Mouse (Mus musculus): ENCODE data around the gene AL732309.1.

The AL732309.1 gene

DNA sequence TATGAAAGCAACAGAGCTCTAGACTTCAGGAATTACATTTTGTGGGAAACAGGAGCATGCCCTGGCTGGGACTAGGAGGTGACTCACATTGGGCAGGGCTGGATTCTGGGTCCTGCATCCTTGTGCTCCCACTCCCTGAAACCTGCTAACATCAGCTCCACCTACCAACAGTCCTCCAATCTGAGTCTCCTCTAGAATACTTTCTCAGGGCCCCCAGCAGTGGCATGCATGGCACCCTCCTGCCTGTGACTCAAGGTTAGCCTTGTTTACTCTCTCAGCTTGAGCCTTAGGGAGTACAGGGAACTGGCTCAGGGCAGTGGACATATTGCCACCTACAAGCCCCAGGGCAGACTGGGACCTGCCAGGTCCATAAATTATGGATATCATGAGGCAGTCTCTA is 8.6 kb downstream of the AL732309.1 start:
- DNase-seq (ENCODE audit: low spot score), result no peak

DNA sequence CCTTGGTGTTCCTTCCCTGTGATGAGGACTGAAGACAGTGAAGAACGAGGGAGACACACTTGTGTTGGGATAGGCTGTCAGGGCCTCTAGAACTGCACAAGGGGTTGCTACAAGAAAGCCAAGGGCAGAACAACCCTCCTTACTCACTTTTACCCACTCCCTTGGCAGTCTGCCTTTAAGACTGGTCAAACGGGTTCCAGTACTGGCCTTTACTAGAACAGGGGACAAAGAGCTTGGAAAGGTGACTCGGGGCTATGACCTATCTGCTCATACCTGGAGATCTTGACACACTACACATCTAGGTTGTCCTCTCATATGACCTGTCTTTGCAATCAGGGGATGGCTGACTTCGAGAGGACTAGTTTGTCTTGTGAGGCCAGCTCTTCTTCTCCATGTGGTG is 9.1 kb downstream of the AL732309.1 start:
- DNase-seq (ENCODE audit: low spot score), result no peak

DNA sequence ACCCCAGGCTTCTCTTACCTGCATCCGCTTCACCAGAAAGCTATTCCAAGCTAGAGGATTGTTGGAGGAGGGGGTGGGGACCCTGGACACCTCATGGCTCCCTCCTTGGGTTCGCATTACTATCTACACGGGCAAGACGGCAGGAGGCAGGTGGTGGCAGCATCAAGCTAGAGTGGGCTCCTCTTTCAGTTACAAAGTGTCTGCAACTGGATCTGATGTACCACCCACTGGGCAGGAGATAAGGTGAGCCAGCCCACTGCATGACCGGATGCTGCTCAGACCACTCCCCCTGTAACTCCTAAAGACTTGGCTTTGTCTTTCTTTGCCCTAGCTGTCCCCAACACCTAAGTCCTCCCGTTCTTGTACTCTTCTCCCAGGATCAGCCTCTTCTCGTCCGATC is 10.0 kb downstream of the AL732309.1 start, which contains the start of gene Rnf224:
Gene Rnf224 (minus strand): TSS at position 174 of the 400 bp plus-strand sequence.
- no peak for DNase-seq (ENCODE audit: low spot score)

DNA sequence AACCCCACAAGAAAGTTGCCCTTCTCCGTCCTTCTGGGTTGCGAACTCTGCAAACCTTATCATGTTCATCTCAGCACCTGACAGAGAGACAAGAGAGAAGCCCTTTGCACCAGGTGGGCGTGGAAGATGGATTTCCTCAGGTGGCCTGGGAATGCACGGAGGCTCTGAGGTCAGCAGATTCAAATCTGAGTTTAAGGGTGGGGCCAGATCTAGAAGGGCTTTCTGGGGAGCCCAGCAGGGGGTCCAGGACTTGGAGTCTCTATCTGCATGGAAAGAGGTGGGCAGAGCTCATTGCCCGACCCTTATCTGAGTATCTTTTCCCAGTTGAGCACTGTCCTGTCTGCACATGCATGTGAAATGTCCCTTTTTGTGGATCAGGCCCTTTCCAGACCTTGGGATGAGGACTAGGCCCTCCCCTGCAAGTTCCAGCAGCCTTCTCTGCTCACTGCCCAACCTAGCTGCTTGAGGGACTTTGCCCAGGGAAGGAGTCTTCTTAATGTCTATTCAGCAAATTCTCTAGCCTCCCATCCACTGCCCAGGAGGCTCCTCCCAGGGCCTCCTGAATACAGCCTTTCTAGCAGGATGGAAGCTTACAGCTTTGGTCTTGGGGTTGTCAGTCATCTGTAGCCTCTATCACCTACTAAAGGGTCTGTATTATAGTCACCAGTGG is 12.0 kb downstream of the AL732309.1 start:
- no peak for DNase-seq (ENCODE audit: low spot score)

DNA sequence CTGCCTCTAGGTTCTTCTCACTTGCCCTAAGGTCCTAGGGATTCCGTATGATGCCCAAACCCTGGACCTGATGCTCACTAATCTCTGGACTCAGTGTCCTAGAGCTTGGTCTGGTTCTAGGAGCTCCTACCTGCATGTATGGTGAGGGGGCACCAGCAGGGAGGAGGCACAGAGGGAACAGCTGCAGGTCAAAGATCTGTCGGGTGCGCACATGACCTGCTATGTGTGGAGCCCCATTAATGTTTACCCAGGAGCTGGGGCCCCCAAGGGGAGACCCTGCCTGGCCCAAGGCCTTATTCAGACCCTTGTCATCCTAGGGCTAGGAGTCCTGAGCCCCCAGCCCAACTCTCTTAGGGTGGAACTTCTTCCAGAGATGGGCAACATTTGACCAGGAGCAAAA is 12.6 kb downstream of the AL732309.1 start, which contains the start of gene Slc34a3:
Gene Slc34a3 (minus strand): TSS at position 315 of the 400 bp plus-strand sequence.
- no peak for DNase-seq (ENCODE audit: low spot score)

DNA sequence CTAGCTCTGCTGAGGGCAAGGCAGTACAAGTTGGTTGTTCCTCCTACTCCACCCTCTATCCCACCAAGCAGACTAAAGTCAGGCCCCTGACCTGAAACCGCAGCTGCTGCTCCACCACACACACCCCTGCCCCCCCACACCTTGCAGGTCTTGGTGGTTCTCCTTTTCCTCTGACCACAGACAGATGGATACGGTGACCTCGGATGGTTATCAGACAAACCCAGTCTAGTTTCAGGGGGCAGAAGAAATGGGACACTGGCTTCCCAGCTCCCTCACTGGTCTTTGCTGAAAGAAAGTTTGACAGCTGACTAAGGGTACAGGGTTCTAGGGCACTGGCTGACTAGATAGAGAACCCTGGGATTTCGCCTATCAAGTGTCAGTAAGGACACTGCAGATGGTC is 13.2 kb downstream of the AL732309.1 start:
- DNase-seq (ENCODE audit: low spot score), result no peak

DNA sequence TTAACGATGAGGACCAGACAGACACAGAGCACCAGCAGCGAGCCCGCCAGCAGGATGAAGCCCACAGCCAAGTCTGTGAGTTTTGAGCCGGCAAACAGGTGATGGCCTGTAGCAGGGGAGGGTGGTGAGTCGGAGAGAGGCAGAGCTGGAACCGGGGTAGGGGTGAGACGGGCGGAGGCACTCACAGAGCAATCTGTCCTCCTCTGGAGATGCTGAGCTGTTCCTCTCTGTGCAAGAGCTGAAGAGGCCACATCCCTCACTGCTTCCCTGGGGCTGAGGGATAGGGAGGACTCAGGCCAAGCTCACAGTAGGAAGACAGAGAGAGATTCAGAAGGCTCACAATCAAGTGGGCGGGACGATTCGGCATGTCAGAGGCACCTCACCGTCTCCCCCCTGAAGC is 15.6 kb downstream of the AL732309.1 start:
- DNase-seq (ENCODE audit: low spot score), result no peak

DNA sequence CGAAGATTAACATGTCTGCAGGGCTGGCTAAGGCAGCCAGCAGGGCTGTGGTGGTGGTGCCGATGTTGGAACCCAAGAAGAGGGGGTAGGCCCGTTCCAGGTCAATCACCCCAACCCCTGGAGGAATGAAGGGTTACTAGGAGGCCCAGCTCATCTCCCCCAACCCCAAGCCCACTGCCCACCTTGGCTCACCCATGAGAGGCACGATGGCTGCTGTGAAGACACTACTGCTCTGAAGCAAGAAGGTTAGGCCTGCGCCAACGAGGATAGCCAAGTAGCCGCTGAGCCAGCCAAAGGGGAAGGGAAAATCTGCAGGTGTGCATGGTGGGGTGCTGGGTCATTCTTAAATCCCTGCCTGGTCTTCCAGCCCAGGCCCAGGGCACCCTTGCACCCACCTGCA is 16.1 kb downstream of the AL732309.1 start:
- no peak for DNase-seq (ENCODE audit: low spot score)

DNA sequence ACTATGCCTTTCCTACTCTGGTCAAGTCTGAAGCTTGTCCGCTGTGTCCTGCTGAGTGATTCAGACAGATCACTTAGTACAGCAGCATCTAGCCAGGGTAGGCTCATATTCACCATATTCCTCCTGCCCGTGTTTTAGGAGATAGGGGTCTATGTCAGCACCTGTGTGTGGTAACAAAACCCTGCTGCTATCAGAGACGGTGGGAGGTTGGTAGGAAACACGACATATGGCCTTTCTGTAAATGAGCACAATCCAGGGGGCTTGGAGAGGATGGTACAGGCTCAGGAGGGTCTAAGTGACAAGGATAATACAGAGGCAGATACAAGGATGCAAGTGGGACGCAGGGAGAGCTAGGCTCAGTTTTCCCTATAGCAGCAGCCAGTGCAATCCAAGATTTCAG is 17.1 kb downstream of the AL732309.1 start:
- DNase-seq (ENCODE audit: low spot score), result no peak

DNA sequence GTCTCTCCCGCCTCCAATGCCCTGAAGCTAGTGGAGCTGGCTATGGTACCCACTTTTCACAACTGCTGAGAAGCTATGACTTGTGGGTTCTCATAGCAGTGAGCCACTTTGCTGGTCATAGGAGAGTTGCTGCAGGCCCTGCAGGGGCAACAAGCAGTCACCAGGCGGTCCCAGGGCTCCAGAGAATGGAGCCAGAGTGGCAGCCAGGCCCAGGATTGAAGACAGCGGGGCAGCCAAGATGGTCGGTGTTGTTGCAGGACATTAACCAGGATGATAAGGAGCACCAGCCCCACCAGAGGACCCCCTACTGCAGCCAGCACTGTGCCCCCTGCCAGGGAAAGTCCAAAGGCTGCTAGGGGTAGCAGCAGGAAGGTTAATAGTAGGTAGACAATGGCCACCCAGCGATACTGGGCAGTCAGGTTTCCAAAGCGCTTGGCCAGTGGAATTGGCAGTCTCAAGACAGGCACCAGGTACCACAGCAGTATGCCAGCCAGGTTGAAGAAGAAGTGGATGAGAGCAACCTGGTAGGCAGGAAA is 17.6 kb downstream of the AL732309.1 start:
- DNase-seq (ENCODE audit: low spot score), result no peak

DNA sequence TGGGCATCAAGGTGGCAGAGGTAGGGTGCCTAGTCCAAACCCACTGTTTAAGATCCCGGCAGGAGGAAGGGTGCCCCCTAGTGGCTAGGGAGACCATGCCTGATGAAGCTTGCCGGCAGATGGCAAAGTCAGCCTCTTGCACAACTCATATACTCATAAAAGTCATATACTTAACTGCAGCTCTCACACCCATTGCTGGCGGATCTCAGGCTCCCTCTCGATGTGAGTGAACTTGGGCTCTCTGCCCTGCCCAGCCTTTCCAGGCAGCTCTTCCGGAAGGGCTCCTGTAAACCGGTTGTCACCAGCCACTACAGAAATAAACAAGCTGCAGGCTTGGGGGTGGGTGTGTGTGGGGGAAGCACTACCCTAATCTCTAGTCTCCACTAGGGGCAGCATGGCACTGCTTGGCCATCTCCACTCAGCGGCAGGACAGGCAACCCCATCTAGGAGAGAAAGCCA is 18.2 kb downstream of the AL732309.1 start:
- peak; percentile 79 for DNase-seq (ENCODE audit: low spot score)

DNA sequence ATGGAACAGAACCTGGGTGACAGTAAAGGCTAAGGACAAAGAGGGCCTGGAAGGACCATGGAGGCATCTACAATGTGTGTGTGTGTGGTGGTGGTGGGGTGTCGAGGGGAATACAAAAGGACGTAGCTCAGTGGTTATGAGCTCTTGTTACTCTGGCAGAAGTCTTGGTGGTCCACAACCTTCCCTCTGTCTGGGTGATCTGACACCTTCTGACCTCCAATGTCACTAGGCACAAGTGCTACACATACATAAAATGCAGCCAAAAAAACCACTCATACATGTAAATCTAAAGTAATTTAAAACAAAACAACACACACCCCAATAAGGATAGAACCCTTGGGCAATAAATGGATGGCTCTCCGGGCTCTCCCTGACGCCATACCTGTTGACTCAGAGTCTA is 19.3 kb downstream of the AL732309.1 start:
- DNase-seq (ENCODE audit: low spot score), result no peak

DNA sequence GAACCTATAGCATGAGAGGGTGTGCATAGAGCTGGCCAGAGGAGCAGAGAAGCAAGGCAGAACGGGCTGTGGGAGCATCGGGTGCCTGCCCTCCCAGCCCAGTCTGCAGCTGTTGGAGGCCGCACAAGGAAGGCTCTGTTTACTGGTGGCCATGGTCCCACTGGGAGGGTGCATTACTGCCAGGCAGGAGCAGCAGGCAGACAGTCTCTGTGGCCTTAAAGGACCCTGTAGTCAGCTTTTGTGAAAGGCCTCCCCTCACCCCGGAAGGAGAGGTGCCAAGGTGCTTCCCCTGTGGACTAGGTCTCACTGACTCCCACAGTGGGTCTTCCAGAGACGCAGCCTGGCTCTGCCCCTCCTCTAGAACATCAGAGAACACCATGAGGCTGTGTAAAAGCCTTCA is 19.8 kb downstream of the AL732309.1 start:
- DNase-seq (ENCODE audit: low spot score), result peak; percentile 26

DNA sequence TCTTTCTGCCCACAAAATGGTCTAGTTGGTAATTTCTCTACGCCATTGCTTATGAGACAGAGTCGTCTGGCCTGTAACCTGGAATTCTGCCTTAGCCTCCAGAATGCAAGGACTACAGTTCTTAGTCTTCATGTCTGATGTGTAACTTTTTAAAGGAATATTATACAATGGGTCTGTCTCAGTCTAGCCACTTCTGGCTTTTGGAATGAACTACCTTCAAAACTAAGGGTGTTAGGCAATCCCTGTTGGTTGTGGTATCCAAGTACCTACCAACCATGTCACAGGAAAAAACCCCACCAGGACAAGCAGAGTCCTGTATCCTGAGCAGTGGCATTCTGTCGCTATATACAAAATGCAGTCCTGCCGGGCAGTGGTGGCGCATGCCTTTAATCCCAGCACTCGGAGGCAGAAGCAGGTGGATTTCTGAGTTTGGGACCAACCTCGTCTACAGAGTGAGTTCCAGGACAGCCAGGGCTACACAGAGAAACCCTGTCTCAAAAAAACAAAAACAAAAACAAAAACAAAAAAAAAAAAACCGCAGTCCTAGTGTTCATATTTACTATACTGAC is 20.8 kb downstream of the AL732309.1 start:
- DNase-seq (ENCODE audit: low spot score), result no peak

DNA sequence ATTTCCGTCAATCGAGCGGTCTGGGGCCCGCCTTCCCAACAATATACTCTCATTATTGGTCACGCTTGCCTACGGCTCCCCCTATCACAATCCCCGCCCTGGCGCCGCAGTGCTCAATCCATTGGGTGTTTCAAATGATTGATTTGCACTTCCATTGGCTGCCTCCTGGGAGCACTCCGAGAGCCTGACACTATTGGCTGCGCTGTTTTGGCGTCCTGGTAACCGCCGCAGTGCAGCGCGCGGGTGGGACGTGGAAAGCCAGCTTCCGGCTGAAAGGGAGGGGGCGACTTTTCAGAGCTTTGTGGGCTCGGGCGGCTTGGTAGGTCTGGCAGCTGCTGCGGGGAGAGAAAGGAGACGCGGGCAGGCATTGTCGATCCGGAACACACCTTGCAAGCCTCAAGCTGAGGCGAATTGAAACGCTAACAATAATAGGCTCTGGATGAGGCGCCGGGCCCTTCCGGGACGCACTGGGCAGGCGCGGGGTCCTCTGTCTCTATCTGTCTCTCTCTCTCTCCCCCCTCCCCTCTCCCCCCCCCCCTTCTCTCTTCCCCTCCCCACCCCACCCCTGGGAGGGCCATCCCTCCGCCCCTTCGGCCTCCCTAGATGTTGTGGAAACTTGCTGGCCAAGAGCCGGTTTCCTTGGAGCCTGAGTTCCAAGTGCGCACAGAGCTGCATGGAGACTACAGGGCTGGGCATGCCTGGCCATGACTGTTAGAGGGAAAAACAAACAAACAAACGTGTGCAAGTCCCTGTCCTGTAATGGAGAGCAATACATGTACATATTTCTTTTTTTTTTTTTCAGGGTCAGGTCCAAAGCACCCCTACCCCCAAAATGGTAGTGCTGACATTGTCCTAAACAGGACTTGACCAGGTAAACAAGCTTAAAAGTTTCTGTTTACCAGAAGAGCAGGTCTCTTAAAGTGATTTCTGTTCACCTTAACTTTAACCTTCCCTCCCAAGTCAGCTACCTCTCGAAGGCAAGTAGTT is 21.6 kb downstream of the AL732309.1 start:
- DNase-seq (ENCODE audit: low spot score), result peak; percentile 100

DNA sequence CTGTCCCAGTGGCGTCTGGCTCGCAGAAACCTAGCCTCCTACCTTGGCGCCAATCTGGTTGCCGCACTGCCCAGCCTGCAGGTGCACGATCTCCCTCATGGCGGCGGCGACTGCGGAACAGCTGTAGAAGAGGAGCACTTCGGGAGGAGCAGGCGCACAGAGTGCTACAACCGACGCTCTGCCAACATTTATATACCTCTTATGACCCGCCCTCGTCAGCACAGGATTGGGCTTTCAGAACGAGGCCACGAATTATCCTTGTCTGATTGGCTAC is 22.2 kb downstream of the AL732309.1 start, which contains the start of gene Tubb4b:
Gene Tubb4b (minus strand): TSS at position 211 of the 274 bp plus-strand sequence.
- DNase-seq (ENCODE audit: low spot score), result no peak

DNA sequence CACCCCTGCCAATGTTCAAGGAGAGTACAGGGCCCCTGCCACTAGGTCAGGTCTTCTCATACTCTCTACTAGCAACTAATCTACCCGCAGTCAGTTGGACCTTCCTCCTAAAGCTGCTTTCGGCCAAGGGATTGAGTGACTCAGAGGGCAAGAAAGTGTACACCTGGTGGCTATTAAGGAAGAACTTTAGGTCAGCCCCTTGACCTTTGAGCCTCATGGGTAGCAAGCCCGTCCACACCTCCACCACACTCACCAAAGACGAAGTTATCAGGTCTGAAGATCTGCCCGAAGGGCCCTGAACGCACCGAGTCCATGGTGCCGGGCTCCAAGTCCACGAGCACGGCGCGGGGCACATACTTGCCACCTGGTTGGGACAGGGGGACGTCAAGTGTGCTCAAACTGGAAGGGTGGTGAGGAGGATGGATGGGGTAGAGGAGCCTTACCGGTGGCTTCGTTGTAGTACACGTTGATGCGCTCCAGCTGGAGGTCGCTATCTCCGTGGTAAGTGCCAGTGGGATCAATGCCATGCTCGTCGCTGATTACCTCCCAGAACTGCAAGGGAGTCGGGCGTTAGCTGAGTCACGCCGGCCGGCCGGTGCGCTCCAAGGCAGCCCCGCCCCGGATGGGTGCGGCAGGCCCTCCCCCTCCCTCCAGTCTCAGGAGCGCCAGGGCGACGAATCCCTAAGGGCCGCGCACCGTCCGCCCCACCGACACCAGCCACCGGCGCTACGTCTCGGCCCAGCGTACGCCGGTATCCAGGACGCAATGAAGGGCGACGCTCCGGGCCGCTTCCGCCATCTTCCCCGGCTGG is 22.8 kb downstream of the AL732309.1 start:
- DNase-seq (ENCODE audit: low spot score), result no peak

DNA sequence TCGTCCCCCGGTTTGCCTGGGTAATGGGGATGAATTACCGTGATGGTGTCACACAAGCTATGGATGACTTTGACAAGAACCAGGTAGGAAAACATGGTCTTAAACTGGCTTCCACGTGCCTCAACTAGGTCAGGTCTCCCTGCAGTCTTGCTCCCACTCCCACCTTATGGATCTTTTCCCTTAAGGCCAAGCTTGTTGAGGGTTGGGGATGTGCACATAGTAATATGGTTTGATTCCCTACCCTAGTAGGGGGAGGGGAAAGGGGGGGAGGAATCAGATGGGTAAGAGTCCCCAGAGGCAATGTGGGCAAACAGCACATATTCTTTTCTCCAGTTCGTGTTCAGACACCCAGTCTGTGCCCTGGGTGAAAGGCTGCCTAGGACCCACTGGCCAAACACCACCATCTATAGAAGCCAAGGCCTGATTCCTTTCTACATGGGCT is 25.3 kb downstream of the AL732309.1 start:
- no peak for DNase-seq (ENCODE audit: low spot score)

DNA sequence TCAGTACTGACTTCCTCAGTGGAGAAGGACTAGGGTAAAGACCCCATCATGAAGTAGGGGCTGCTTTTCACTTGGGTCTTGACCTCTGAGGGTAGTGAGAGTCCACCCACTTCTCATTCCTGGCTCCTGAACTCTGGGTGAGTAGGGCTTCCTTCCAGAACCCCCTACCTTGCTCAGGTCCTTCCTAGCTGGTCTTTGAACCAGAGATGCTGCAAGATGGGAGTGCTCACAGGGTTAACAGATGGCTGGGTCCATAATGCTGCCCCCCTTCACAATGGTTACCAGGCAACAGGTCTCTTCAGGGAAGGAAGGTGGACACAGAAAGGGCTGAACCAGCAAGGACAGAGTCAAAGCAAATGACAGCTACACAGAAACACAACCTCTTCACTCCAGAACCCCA is 28.2 kb downstream of the AL732309.1 start, which contains the start of gene Fam166a:
Gene Fam166a (plus strand): TSS at position 301 of the 400 bp plus-strand sequence.
- no peak for DNase-seq (ENCODE audit: low spot score)

DNA sequence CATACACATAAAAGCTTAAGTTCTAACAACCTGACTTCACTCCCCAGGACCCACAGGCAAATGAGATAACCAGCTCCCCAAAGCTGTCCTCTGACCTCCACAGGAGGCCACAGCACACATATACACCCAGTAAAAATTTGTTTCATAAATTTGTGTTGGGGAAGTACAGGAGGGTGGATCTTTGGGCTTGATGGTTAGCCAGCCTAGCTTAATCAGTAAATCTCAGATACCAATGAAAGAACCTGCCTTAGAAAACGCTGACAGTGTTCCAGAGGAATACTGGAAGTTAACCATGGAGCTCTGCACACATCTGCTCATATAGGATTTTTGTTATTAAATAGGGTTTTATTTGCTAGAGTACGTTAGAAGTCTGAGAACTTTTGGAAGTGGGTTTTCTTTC is 29.0 kb downstream of the AL732309.1 start:
- no peak for DNase-seq (ENCODE audit: low spot score)

DNA sequence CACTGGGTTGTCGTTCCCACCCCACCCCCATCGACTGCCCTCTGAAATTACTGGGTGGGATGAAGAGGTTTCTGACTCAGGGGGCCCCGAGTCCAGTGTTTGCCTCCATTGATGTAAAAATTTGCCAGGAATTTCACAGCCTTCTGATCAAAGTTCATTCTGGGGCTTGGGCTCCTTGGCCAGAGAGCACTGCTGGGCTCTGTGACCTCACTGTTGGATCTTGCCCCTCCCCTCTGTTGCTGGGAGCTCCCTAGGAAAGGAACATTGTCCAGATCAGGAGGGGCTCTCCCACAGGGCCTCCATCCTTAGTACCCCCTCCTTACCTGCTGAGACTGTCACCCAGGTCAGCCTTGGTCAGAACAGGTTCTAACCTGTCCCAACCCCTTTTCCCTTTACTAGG is 32.2 kb downstream of the AL732309.1 start, which contains the start of gene Stpg3:
Gene Stpg3 (minus strand): TSS at position 194 of the 400 bp plus-strand sequence.
- DNase-seq (ENCODE audit: low spot score), result no peak
